In genomic region chr2:155354402-155354801, GRCm38 (mm10) we compare ENCODE assay signal across 18 mouse cellular contexts. TPM values are rescaled to one million over a fixed set of nuclear protein-coding genes. Genes with fewer than 3 reads are reported as not detected.
DNase-seq lines count a peak whose midpoint lies in the region; TF ChIP-seq lines count a peak whose summit lies in the region.
"Had no signal": no experiment of that assay in that cellular context is flagged by ENCODE, and none has a peak within 500 bp of the region (broad histone marks: within the 10 kb centered on the region; RNA-seq: fewer than 3 reads in every experiment).

No protein-coding gene starts in this region.

- WGBS in kidney, adult 2 months = 89% methylated on average over 3 of the region's 3 CpGs

- peaks cover 5% of the 10 kb centered on the region for H3K9me3 ChIP-seq in CH12.LX (replicated peaks; ENCODE audit: low read length)
- H3K9me3 ChIP-seq: embryonic facial prominence, embryonic 10.5 days; heart, embryonic 15.5 days; hindbrain, embryonic 15.5 days had no signal

- TF ChIP-seq RAD21 in CH12.LX (IDR thresholded peaks at IDR 0.05; ENCODE audit: low read depth, low read length) = no peak; the same call in 1 of the 2 replicates

- in situ Hi-C loops in CH12.LX (cut with MboI; ENCODE audit: low pct_ligation_motif_present, low pct_unique_long_range_greater_than_20kb, low sequenced_read_pairs) = no loop called here

- H3K36me3 ChIP-seq in kidney, adult 2 months (ENCODE audit: control insufficient read depth, insufficient read depth, low read length) = no peaks in the 10 kb centered on the region
- peaks cover 5 to 23% of the 10 kb centered on the region in 2 experiments for H3K36me3 ChIP-seq in CH12.LX (replicated peaks in 1 of 2; ENCODE audit: control insufficient read depth in 1 of 2, insufficient read depth in 1 of 2, low read length in 1 of 2)
- H3K36me3 ChIP-seq: hindbrain, embryonic 15.5 days had no signal

- H3K4me3 ChIP-seq in kidney, adult 2 months (ENCODE audit: insufficient read depth, low read depth, low read length) = no peak overlapping the region
- H3K4me3 ChIP-seq in layer of hippocampus, adult 2 months = no peak overlapping the region
- no peak overlapping the region for H3K4me3 ChIP-seq in CH12.LX (replicated peaks in 1 of 3; ENCODE audit: low read depth in 2 of 3, low read length in 2 of 3, poor library complexity in 1 of 3)
- H3K4me3 ChIP-seq: embryonic facial prominence, embryonic 10.5 days; heart, embryonic 15.5 days; hindbrain, embryonic 15.5 days had no signal

- H3K79me2 ChIP-seq in CH12.LX (replicated peaks; ENCODE audit: control insufficient read depth, extremely low read depth, insufficient read depth, poor library complexity, severe bottlenecking) = peaks cover 26% of the 10 kb centered on the region

- DNase-seq in heart, adult 11 months = peak; percentile 52
- DNase-seq in heart, postnatal 36 days = no peak
- peak; percentile 14 for DNase-seq in kidney, adult 2 months
- DNase-seq in kidney, postnatal 4 days = no peak
- no peak for DNase-seq in layer of hippocampus, adult 2 months (ENCODE audit: low spot score in 2 of 2)
- DNase-seq in layer of hippocampus, postnatal 10 days (ENCODE audit: low spot score in 2 of 2) = no peak
- no peak for DNase-seq in CH12.LX (ENCODE audit: extremely low read depth)
- DNase-seq in neural tube, embryonic 10.5 days (ENCODE audit: extremely low spot score, low spot score) = no peak
- DNase-seq: adrenal gland, adult 8-10 months; adrenal gland, postnatal 36 days; cerebellum, adult 2 months; cerebellum, postnatal 10 days; gastrocnemius, postnatal 36 days; heart, adult 18-20 months had no signal

- H3K27ac ChIP-seq in kidney, adult 2 months (ENCODE audit: insufficient read depth, low read depth, low read length) = no peak overlapping the region
- no peak overlapping the region for H3K27ac ChIP-seq in layer of hippocampus, adult 2 months
- H3K27ac ChIP-seq in CH12.LX (ENCODE audit: insufficient read depth, low read depth) = no peak overlapping the region
- H3K27ac ChIP-seq: embryonic facial prominence, embryonic 10.5 days; heart, embryonic 15.5 days; hindbrain, embryonic 15.5 days had no signal

- no peak overlapping the region for H3K9ac ChIP-seq in CH12.LX (ENCODE audit: insufficient read depth, low read depth)
- H3K9ac ChIP-seq: heart, embryonic 15.5 days; hindbrain, embryonic 15.5 days had no signal

- no peak for TF ChIP-seq EP300 in CH12.LX (IDR thresholded peaks at IDR 0.05; ENCODE audit: low read length)

- intact Hi-C loops in heart, postnatal 36 days (cut with DNase I) = no loop called here

- H3K4me1 ChIP-seq in kidney, adult 2 months (ENCODE audit: control insufficient read depth, insufficient read depth, low read length) = peaks cover 4% of the 10 kb centered on the region; the same call in 1 of the 2 replicates
- peaks cover 0 to 17% of the 10 kb centered on the region in 2 experiments; a peak in 2 of 4 replicates for H3K4me1 ChIP-seq in CH12.LX (ENCODE audit: control insufficient read depth in 1 of 2, insufficient read depth in 2 of 2)

- no peak overlapping the region for H3K4me2 ChIP-seq in CH12.LX (ENCODE audit: insufficient read depth, low read depth, poor library complexity, severe bottlenecking)
- H3K4me2 ChIP-seq: heart, embryonic 11.5 days; heart, embryonic 15.5 days; hindbrain, embryonic 15.5 days had no signal

- no peaks in the 10 kb centered on the region for H3K27me3 ChIP-seq in kidney, adult 2 months (replicated peaks; ENCODE audit: control insufficient read depth, insufficient read depth, low read length)
- no peaks in the 10 kb centered on the region for H3K27me3 ChIP-seq in CH12.LX (replicated peaks)
- H3K27me3 ChIP-seq: heart, embryonic 15.5 days; hindbrain, embryonic 15.5 days had no signal

- dilution Hi-C loops in CH12.LX (cut with MboI; ENCODE audit: extremely low pct_ligation_motif_present, extremely low pct_unique_long_range_greater_than_20kb, low sequenced_read_pairs) = no loop called here

- 0 out of 2 replicates have a peak, but pooled peaks have one; percentile 6 for TF ChIP-seq CTCF in kidney, adult 2 months (conservative IDR thresholded peaks at IDR 0.05; ENCODE audit: insufficient read depth, insufficient read length, low read depth, low read length)
- peak; percentile 58 for TF ChIP-seq CTCF in layer of hippocampus, adult 2 months (conservative IDR thresholded peaks at IDR 0.05)
- TF ChIP-seq CTCF in CH12.LX (conservative IDR thresholded peaks at IDR 0.05 in 1 of 2, IDR thresholded peaks at IDR 0.05 in 1 of 2; ENCODE audit: low read depth in 2 of 2, low read length in 2 of 2) = peak in 1 of 2 experiments; percentile 27; a peak in 2 of 4 replicates

- no peak for TF ChIP-seq POLR2A in kidney, adult 2 months (IDR thresholded peaks at IDR 0.05; ENCODE audit: low read depth, low read length)
- TF ChIP-seq POLR2A in CH12.LX (IDR thresholded peaks at IDR 0.05; ENCODE audit: low read depth, low read length) = no peak

TF ChIP-seq in CH12.LX, 34 proteins besides CTCF, POLR2A, EP300 and RAD21:
- TF ChIP-seq ETS1 (conservative IDR thresholded peaks at IDR 0.05; ENCODE audit: low read depth, low read length) (no peak), SMC3 (IDR thresholded peaks at IDR 0.05; ENCODE audit: low read depth, low read length) (peak; percentile 5; the same call in 1 of the 2 replicates), ZC3H11A (IDR thresholded peaks at IDR 0.05; ENCODE audit: low read depth, low read length) (no peak), MXI1 (IDR thresholded peaks at IDR 0.05; ENCODE audit: low read depth, low read length) (no peak), SIN3A (IDR thresholded peaks at IDR 0.05; ENCODE audit: low read length) (no peak), TCF12 (IDR thresholded peaks at IDR 0.05; ENCODE audit: low read depth, low read length) (no peak)
TF ChIP-seq in CH12.LX: peak in this region for 1.

RNA-seq across cellular contexts. Expression of gene Pigu, which starts 2.8 kb away (rescaled TPM):
- total RNA-seq in heart, postnatal 36 days (2021) = 10 to 100 TPM; 26.8 to 28.7 TPM
- 40.0 and 40.1 TPM in 2 replicates for polyA plus RNA-seq in kidney, adult 2 months (2012; rRNA removed)
- 10 to 100 TPM; 26.3 to 26.6 TPM for total RNA-seq in layer of hippocampus, adult 2 months (2021)
- 10 to 100 TPM; 23.8 to 27.9 TPM for total RNA-seq in layer of hippocampus, postnatal 10 days (2021)
- total RNA-seq in CH12.LX (2012; rRNA removed) (26.5 and 29.0 TPM in 2 replicates), CH12.LX (2014; rRNA removed) (32.1 and 39.1 TPM in 2 replicates)
- 52.6 and 57.3 TPM in 2 replicates for polyA plus RNA-seq in CH12.LX (2012; ENCODE audit: insufficient read length, low read depth)

RNA-seq across cellular contexts. Expression of gene Trp53inp2, which starts 26.5 kb away (rescaled TPM):
- 100 to 1,000 TPM; 468 to 507 TPM for total RNA-seq in heart, postnatal 36 days (2021)
- polyA plus RNA-seq in kidney, adult 2 months (2012; rRNA removed) = 141 and 143 TPM in 2 replicates
- total RNA-seq in layer of hippocampus, adult 2 months (2021) = 100 to 1,000 TPM; 109 to 111 TPM
- 100 to 1,000 TPM; 189 to 198 TPM for total RNA-seq in layer of hippocampus, postnatal 10 days (2021)
- total RNA-seq in CH12.LX (2012; rRNA removed) = 2.9 and 3.9 TPM in 2 replicates
- 1.9 and 2.4 TPM in 2 replicates for total RNA-seq in CH12.LX (2014; rRNA removed)
- 6.4 and 6.9 TPM in 2 replicates for polyA plus RNA-seq in CH12.LX (2012; ENCODE audit: insufficient read length, low read depth)

Comparison
In these comparisons a context has a peak if more than half of its experiments do, and no peak if none do; other contexts are left out.
1. DNase-seq: peak in heart, adult 11 months (single experiment) and kidney, adult 2 months (single experiment); none in heart, postnatal 36 days (0 of 2), kidney, postnatal 4 days (0 of 2), layer of hippocampus, adult 2 months (0 of 2), layer of hippocampus, postnatal 10 days (0 of 2), CH12.LX (single experiment) and neural tube, embryonic 10.5 days (single experiment).
2. RNA of gene Trp53inp2, which starts 26.5 kb away (total RNA-seq): 468 to 507 TPM in heart, postnatal 36 days, 189 to 198 TPM in layer of hippocampus, postnatal 10 days and 109 to 111 TPM in layer of hippocampus, adult 2 months; 1.9 to 3.9 TPM in CH12.LX; every median in the first group is over 10 times any median in the second.